Mouse (Mus musculus) intestine, embryonic 16.5 days (tissue): Measurements from ENCODE around the gene Psmd11. TPM values are rescaled to one million over a fixed set of nuclear protein-coding genes. Genes with fewer than 3 reads are reported as not detected.
A peak's percentile ranks its signal among the peaks of the same experiment; 100 is the strongest.
"Not testable (repeated sequence)": the region's sequence is repeated elsewhere in the genome, so short reads cannot be mapped to it uniquely, and the experiment has no call there.

ENCODE experiments used
- ATAC-seq: fragments of 200-750 bp; cut with Nextera tagmentation; 2 replicates; pipeline ENCODE4 v1.8.0; 2017; ENCODE audit warnings: moderate TSS enrichment, moderate library complexity
- H3K27ac ChIP-seq: fragments of 300-500 bp; sonication (generic); 2 replicates; pipeline ENCODE4 v1.5.1; 2014; ENCODE audit warnings: mild to moderate bottlenecking, low read length
- H3K27me3 ChIP-seq: fragments of 300-500 bp; sonication (generic); replicated peaks from 2 replicates; pipeline ENCODE4 v1.6.1; 2014; ENCODE audit warnings: low read length, control low read depth, mixed read lengths; ENCODE audit not compliant: control insufficient read depth, insufficient read depth
- H3K36me3 ChIP-seq: fragments of 300-500 bp; sonication (generic); 2 replicates; pipeline ENCODE4 v1.6.1; 2014; ENCODE audit warnings: low read length, control low read depth; ENCODE audit not compliant: control insufficient read depth, insufficient read depth
- H3K4me1 ChIP-seq: fragments of 300-500 bp; sonication (generic); 2 replicates; pipeline ENCODE4 v1.6.1; 2014; ENCODE audit warnings: low read length, control low read depth, mixed read lengths; ENCODE audit not compliant: control insufficient read depth, insufficient read depth
- H3K4me2 ChIP-seq: fragments of 300-500 bp; sonication (generic); 2 replicates; pipeline ENCODE4 v1.6.1; 2014; ENCODE audit warnings: low read depth, low read length, control low read depth
- H3K4me3 ChIP-seq: fragments of 300-500 bp; sonication (generic); 2 replicates; pipeline ENCODE4 v1.5.1; 2014; ENCODE audit warnings: mild to moderate bottlenecking, low read length
- H3K9ac ChIP-seq: fragments of 300-500 bp; sonication (generic); 2 replicates; pipeline ENCODE4 v1.6.1; 2014; ENCODE audit warnings: low read depth, low read length
- H3K9me3 ChIP-seq: fragments of 300-500 bp; sonication (generic); 2 replicates; pipeline ENCODE4 v1.6.1; 2016; ENCODE audit warnings: low read length, control low read depth; ENCODE audit not compliant: control insufficient read depth
- WGBS: fragments of 180-500 bp; shearing (Covaris S2); extraction: QIAGEN DNeasy Blood & Tissue Kit; methylation state at CpG from one replicate; pipeline ENCODE4 v1.1.7; 2014; 5-methylcytosine and 5-hydroxymethylcytosine counted together
- polyA plus RNA-seq: library from polyadenylated mRNA; unstranded; fragments of >200 nt; fragmentation: Nextera tagmentation; extraction: Ambion mirVana; gene quantifications from 2 replicates; pipeline ENCODE4 v1.2.1, GENCODE M21; 2015

Gene Psmd11
- polyA plus RNA-seq, 1 experiment from 2014 or later: 281 TPM

DNA sequence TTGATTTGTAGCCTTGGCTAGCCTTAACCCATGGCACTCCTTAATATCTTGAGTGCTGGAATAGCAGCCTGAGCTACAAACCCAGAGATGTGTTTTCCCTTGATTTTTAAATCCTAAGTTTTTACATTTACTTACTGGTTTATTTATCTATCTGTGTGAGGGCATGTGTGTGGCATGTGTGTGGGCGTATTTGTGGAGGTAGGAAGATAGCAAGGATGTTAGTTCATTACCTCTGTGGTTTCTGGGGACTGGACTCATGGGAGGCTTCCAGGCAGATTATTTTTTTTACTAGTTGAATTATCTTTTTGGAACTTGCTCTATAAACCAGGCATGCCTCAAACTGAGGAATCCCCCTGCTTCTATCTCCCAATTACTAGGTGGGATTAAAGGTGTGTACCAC, 24.8 kb downstream of the Psmd11 start:
- H3K9ac ChIP-seq: no peak overlapping the region
- ATAC-seq: no peak
- no peak overlapping the region for H3K4me2 ChIP-seq
- H3K36me3 ChIP-seq: peaks cover 6% of the 10 kb centered on the region; the same call in 1 of the 2 replicates
- 91% methylated on average over 1 of the region's 1 CpGs for WGBS
- no peaks in the 10 kb centered on the region for H3K4me1 ChIP-seq
- H3K4me3 ChIP-seq: no peak overlapping the region
- H3K27ac ChIP-seq: no peak overlapping the region
- no peaks in the 10 kb centered on the region for H3K9me3 ChIP-seq
- H3K27me3 ChIP-seq: no peaks in the 10 kb centered on the region

DNA sequence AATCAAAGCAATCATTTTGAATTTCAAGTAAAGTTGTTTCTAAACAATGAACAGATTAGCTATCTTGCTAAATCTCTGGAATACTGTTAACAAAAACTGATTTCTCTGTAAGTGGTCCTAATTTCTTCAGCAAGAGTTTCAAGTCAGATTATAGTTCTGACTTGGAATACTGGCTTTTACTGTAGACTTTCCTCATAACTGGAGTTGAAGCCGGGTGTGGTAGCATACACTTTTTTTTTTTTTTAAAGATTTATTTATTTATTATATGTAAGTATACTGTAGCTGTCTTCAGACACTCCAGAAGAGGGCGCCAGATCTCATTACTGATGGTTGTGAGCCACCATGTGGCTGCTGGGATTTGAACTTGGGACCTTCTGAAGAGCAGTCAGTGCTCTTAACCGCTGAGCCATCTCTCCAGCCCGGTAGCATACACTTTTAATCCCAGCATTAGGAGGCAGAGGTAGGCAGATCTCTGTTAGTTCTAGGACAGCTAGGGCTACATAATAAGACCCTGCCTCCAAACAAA, 35.3 kb downstream of the Psmd11 start:
- H3K4me3 ChIP-seq, H3K9me3 ChIP-seq, H3K9ac ChIP-seq, H3K27ac ChIP-seq, H3K4me1 ChIP-seq, H3K27me3 ChIP-seq, ATAC-seq, H3K4me2 ChIP-seq: not testable (repeated sequence)
- peaks cover 22% of the 10 kb centered on the region for H3K36me3 ChIP-seq
- 84% methylated on average over 4 of the region's 4 CpGs for whole genome bisulfite sequencing

DNA sequence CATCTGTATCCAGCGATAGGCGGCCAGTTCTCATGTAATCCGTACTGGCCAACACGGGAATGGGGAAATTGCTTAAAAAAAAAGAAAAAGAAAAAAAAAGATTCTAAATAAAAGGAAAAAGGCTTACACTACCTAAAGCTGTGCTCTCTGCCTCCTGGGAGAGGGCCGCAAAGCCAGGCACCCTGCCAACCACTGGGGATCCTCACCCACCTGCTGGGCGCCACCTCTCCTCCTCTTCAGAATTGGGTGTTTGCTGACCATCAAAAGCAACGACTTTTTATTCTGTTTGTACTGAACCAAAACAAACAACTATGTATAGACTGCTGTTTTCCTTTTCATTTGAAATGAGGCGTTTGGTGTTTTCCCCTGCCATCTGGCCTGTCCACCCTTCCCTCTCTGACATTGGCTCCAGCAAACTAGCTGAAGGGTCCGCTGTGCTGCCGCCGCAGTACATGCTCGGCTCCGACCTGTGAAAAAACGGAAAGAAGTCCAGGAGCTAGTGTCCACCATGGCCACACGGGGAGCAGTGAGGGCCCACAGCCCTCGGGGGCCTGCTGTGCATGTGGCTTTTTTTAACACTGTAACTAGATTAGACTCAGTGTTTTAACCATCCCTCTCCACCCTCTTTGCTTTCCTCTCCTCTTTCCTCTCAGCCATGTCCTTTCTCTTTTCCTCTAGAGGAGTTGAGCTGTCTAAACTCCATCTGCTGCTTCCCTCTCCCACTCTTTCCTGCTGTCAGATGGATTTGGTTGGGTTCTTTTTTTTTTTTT, 43.6 kb downstream of the Psmd11 start:
- ATAC-seq: no peak
- H3K9ac ChIP-seq: no peak overlapping the region
- no peaks in the 10 kb centered on the region for H3K4me1 ChIP-seq
- H3K4me2 ChIP-seq: no peak overlapping the region
- H3K27me3 ChIP-seq: no peaks in the 10 kb centered on the region
- no peak overlapping the region for H3K4me3 ChIP-seq
- peaks cover 22% of the 10 kb centered on the region for H3K36me3 ChIP-seq
- 82% methylated on average over 16 of the region's 16 CpGs for WGBS
- no peak overlapping the region for H3K27ac ChIP-seq
- no peaks in the 10 kb centered on the region for H3K9me3 ChIP-seq

DNA sequence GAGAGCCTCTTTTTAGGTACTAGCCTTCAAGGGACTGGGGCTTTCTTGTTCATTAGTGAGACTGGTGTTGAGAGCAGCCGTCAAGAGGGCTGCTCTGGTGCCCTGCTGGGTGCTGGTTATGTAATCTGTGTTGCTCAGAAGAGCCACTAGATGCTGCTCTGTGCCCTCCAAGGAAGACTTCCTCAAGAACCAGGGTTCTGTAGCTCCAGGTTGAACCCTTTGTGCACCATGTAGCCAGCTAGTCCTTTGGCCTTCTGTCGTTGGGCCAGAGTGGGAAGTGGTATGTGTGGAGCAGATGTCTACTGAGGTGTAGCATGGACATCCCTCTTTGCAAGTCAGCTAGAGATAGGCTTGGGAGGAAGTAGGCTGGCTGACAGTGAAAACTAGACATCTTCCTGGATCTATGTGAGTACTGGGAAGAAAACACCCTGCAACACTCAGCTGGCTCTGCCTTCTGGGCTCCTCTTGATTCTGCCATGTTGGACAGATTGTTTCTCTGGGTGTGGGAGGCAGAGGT, 45.8 kb downstream of the Psmd11 start:
- no peak for ATAC-seq
- Histone ChIP-seq H3K27ac (no peak overlapping the region), H3K9me3 (no peaks in the 10 kb centered on the region), H3K36me3 (peaks cover 16% of the 10 kb centered on the region), H3K4me2 (no peak overlapping the region), H3K9ac (no peak overlapping the region), H3K4me1 (peaks cover 11% of the 10 kb centered on the region), H3K27me3 (0 out of 2 replicates have a peak, but pooled peaks cover 3% of the 10 kb centered on the region), H3K4me3 (no peak overlapping the region)
- 61% methylated on average over 2 of the region's 2 CpGs for WGBS

DNA sequence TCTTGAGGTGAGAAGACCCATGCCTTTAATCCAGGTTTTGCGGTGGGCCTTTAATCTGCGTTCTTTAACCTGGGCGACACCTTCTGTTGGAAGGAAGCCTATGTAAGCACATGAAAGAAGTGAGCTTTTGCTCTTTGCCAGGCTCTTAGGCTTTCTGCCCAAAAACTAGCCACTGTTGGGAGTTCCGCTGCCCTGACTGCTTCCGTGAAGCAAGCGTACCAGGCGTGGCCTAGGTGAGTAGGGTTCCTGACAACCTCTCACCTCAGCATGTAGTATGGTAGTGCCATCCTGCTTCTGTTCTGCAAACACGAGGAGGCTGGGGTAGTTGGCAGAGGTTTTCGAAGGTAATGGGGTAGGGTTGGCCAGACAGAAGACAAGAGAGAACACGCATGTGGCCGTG, 46.4 kb downstream of the Psmd11 start:
- Histone ChIP-seq H3K36me3 (peaks cover 13% of the 10 kb centered on the region), H3K9ac (no peak overlapping the region), H3K27me3 (0 out of 2 replicates have a peak, but pooled peaks cover 3% of the 10 kb centered on the region), H3K9me3 (no peaks in the 10 kb centered on the region), H3K27ac (no peak overlapping the region), H3K4me3 (no peak overlapping the region), H3K4me1 (peaks cover 11% of the 10 kb centered on the region), H3K4me2 (no peak overlapping the region)
- WGBS: 92% methylated on average over 11 of the region's 11 CpGs
- ATAC-seq: no peak

DNA sequence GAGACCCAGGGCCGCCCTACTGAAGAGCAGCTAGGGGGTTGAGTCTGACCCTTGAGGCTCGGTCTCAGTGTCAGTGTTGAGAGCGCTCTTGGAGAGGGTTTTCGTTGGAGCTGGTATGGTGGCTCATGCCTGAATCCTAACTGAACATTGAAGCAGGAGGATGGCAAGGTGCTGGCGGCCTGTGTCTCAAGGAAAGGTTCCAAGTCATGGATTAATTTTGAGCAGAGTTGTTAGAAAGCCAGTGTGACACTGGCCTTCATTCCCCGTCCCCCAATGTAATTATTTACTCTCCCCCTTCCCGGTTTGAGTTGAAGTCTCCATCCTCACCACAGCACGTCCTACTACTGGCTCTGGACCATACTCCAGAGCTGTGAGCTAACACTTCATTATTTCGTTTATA, 47.1 kb downstream of the Psmd11 start:
- WGBS: 80% methylated on average over 9 of the region's 9 CpGs
- ATAC-seq: no peak
- Histone ChIP-seq H3K4me1 (peaks cover 11% of the 10 kb centered on the region), H3K27ac (no peak overlapping the region), H3K9me3 (no peaks in the 10 kb centered on the region), H3K27me3 (0 out of 2 replicates have a peak, but pooled peaks cover 3% of the 10 kb centered on the region), H3K36me3 (peaks cover 6% of the 10 kb centered on the region), H3K9ac (no peak overlapping the region), H3K4me2 (no peak overlapping the region), H3K4me3 (no peak overlapping the region)

DNA sequence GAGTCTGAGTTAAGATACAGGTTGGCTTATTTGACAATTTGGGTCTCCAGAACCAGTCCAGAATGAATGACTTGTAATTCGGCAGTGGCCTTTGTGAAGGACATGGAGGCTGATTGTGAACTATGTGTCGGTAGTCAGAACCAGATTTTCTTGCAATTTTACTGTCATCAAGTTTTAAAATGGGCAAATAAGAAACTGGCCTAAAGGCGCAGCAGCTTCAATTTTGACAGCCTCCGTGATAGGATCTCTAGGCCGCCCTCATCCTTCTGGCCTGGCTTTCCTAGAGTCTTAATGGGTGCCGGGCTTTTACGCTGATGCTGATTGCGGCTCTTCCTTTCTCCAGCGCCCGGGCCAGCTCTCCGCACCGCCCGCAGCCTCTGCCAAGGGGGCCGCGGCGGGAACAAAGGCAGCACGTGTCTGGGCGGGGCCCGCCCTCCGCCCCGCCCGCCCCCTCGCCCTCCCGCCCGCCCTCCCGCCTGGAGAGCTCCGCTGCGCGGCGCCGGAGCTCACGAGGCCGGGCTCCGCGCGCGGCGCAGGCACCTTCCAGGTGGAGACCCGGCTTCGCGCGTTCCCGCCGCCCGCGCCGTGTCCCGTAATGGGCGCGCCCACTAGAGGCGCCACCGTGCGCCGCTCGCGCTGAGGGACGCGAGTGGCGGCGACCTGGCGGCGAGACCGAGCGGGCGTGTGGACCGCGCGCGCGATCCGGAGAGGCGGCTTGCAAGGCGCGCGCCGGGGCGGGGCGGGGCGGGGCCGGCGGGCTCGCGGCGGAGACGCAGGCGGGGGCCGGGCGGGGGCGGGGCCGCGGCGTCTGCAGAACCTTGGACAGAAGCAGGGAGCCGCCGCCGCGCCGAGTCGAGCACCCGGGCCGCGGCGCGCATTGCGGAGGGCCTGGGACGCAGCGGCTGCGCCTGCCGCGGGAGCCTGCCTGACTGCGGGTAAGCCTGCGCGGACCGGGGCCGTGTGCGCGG, 48.1 kb downstream of the Psmd11 start, which contains the start of gene Cdk5r1:
Gene Cdk5r1, plus strand, starts transcription at position 802 of the 968 bp plus-strand sequence.
- 2% methylated on average over 53 of the region's 116 CpGs for WGBS
- peak; percentile 94 for ATAC-seq
- Histone ChIP-seq H3K9me3 (no peaks in the 10 kb centered on the region), H3K4me2 (peak within 1 kb of the TSS; percentile 100), H3K27ac (peak within 1 kb of the TSS; percentile 45; the same call in 1 of the 2 replicates), H3K4me1 (peaks cover 11% of the 10 kb centered on the region), H3K27me3 (0 out of 2 replicates have a peak, but pooled peaks cover 3% of the 10 kb centered on the region), H3K4me3 (peak within 1 kb of the TSS; percentile 78), H3K36me3 (peaks cover 4% of the 10 kb centered on the region; the same call in 1 of the 2 replicates), H3K9ac (peak within 1 kb of the TSS; percentile 74)

DNA sequence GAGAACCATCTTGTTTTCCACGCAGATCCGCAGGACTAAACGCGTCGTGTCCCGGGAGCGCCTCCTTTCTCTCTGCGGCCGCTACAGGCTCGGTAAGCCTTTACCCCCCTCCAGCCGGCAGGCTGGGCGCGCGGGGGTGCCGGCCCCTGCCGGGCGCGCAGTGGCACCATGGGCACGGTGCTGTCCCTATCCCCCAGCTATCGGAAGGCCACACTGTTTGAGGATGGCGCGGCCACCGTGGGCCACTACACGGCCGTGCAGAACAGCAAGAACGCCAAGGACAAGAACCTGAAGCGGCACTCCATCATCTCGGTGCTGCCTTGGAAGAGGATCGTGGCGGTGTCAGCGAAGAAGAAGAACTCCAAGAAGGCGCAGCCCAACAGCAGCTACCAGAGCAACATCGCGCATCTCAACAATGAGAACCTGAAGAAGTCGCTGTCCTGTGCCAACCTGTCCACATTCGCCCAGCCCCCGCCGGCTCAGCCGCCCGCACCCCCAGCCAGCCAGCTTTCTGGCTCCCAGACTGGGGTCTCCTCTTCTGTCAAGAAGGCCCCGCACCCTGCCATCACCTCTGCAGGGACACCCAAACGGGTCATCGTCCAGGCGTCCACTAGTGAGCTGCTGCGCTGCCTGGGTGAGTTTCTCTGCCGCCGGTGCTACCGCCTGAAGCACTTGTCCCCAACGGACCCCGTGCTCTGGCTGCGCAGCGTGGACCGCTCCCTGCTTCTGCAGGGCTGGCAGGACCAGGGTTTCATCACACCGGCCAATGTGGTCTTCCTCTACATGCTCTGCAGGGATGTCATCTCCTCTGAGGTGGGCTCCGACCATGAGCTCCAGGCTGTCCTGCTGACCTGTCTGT, 49.2 kb downstream of the Psmd11 start:
- Histone ChIP-seq H3K4me3 (peak overlapping the region; percentile 78), H3K4me1 (peaks cover 11% of the 10 kb centered on the region), H3K4me2 (peak overlapping the region; percentile 100), H3K9me3 (no peaks in the 10 kb centered on the region), H3K27me3 (0 out of 2 replicates have a peak, but pooled peaks cover 3% of the 10 kb centered on the region), H3K36me3 (no peaks in the 10 kb centered on the region; the same call in 1 of the 2 replicates), H3K9ac (peak overlapping the region; percentile 74), H3K27ac (peak overlapping the region; percentile 45; the same call in 1 of the 2 replicates)
- peak; percentile 39 for ATAC-seq
- 14% methylated on average over 54 of the region's 55 CpGs for WGBS
